Mouse (Mus musculus): Measurements from ENCODE around the gene Wbp1.

The Wbp1 gene

DNA sequence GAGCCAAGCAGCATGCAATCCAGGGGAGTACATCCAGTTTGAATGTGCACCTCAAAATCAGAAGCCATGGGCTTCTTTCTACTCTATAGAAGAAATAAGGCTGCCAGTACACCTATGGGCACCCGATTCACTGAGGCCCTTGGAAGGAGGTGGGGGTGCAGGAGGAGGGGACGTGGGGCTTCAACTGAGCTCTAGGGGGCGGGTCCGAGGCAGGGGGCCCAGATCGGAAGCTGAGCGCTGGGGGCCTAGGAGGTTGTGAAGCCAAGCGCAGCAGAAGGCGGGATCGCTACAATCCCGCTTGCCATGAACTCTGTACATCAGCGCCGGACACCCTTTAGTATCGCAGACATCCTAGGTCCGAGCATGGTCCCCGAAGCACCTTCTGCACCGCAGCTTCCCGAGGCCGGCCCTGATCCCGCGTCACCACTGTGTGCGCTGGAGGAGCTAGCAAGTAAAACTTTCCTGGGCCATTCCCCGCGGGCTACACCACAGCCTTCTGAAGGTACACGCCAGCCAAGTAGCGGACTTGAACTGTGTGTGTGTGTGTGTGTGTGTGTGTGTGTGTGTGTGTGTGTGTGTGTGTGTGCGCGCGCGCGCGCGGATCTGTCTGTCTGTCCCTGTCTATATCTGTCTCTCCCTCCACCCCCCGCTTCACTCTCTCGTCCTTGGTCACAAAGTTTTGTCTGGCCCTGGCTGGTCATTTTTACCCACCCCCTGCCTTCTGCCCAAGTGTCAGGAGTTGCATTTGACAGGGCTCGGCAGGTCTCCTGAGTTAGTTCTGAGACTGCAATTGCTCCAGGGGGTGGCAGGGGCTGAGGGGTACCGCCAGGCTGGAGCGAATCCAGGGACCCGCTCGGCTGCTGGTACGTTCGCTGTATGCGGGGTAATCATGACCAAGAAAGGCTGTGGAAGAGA is 35.0 kb downstream of the Wbp1 start, which contains the start of gene Lbx2:
TSS of gene Lbx2 (plus strand) at position 247 of the 915 bp plus-strand sequence.
- in situ Hi-C loops (cut with MboI, MseI), result no loop called here

DNA sequence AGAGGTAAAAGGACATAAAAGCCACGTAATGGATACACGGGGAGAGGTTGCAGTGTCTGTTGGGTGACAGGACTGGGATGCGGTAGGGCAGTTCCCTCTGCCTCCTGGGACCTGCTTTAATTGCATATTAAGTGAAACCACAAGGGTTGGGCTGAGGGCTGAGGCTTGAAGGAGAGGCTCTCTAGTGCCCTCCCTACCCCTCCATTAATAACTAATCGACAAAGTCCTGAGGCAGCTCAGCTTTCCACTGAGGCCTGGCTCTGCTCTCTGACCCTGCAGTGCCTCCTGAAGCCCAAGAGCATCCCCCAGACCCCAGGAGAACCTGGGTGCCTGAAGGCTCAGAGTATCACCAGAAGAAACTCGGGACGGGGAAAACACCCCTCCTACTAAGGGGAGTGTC is 36.9 kb downstream of the Wbp1 start:
- in situ Hi-C loops (cut with MboI, MseI), result loop anchor here in 1 of 2 experiments (5.0 kb wide), 1 partner anchor 82 kb away; no protein-coding TSS in a partner anchor

DNA sequence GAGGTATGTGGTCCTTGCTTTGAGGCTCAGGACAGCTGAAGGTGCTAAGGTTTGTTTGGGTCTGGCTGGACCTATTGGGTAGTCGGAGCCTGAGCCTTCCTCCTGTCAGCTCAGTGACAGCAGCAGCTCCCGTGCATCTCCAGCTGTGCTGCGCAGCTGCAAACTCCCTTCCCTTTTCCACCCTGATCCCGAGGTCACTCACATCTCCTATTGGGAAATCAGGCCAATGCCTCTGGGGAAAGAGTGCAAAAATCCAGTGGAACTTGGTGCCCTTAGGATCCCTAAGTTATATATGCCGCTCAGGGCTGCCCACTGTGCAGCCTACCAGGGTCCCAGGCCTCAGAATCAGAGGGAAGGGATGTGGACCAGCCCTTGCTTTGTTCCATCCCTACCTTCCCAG is 37.9 kb downstream of the Wbp1 start:
- in situ Hi-C loops (cut with MboI, MseI), result loop anchor here in 1 of 2 experiments (5.0 kb wide), 1 partner anchor 81 kb away; no protein-coding TSS in a partner anchor

DNA sequence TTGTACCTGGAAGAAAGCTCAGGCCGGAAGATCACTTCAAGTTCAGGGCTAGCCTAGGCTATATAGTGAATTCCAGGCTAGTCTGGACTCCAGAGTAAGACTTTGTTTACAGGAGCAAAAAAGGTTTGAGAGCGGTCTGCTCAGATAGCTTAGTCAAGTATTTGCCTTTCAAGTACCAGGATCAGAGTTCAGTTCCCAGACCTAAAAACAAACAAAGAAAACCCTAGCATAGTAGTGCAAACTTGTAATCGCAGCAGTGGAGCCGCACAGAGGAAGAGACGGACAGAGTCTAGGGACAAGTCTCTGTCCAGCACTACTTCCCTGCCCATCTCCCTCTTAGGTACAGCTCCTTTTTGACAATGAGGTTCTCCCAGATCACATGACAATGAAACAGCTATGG is 41.1 kb downstream of the Wbp1 start:
- in situ Hi-C loops (cut with MboI, MseI), result loop anchor here in 1 of 2 experiments (5.0 kb wide), 1 partner anchor 78 kb away; no protein-coding TSS in a partner anchor

DNA sequence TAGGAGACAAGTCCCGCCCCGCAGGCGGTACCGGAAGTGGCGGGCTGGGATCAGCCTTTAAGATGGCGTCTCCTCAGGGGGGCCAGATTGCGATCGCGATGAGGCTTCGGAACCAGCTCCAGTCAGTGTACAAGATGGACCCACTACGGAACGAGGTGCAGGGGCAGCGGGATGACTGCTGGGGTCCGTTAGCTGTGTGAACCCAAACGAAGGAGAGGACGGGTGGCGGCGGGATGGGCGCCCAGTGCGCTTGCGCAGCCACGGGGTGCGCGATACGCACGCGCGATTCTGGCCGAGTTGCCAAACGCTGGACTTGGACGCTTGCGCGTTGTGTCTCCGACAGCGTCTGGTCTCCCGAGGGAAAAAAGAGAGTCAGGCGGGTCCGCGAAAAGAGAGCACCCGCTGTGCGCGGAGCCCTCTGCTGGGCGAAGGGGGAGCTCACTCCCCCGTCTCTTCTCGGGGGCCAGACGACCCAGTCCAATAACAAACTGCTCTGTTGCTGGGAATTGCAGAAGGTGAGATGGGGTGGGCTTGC is 43.0 kb downstream of the Wbp1 start:
- in situ Hi-C loops (cut with MboI, MseI), result no loop called here

DNA sequence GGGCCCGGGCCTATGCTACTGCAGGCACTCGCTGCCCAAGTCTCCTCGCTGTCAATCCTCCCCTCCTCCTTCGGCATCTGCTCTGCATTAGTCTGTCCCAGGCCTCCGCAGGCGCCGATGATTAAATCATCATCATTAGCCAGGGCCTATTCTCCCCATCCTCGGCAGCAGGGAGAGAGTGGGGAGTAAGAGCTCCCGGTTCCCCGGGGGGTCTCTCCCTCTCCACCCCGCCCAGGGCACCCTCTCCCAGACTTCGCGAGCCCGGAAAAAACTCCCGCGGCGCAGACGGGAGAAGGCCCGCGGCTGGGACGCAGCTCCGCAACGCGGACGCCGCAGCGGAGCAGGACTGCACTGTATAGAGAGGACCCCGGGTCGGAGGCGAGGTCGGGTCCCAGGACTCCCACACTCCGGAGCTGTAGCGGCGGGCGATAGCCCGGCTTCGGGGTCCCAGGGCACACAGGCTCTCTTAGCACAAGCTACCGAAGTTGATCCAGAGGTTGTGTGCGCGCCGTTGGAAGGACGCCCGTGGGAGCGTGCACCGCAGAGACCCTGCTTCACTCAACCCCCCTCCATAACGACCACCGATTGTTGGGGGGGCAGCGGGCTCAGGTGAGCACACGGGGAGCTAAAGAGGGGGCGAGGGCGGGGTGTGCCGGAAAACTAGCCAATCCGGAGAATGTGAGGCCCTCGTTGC is 43.6 kb downstream of the Wbp1 start, which contains the start of gene Pcgf1:
TSS of gene Pcgf1 (plus strand) at position 240 of the 694 bp plus-strand sequence.
- in situ Hi-C loops (cut with MboI, MseI), result no loop called here

DNA sequence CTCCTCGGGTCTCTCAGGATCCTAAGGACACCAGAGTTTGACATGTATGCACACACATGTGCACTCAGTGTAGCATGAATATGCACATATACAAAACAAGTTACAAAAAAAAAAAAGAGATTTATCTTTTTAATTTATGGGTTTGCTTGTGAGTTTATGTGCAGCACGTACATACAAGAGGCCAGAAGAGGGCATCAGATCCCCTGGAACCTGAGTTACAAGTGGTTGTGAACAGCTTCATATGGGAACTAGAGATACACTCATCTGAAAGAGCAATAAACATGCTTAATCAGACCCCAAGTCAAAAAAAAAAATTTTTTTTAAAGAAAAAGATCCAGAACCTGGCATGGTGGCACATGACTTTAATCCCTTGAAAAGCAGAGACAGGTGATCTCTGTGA is 46.4 kb downstream of the Wbp1 start:
- in situ Hi-C loops (cut with MboI, MseI), result loop anchor here in 1 of 2 experiments (5.0 kb wide), 1 partner anchor 42 kb away; the partner anchor contains the start of gene Mogs

DNA sequence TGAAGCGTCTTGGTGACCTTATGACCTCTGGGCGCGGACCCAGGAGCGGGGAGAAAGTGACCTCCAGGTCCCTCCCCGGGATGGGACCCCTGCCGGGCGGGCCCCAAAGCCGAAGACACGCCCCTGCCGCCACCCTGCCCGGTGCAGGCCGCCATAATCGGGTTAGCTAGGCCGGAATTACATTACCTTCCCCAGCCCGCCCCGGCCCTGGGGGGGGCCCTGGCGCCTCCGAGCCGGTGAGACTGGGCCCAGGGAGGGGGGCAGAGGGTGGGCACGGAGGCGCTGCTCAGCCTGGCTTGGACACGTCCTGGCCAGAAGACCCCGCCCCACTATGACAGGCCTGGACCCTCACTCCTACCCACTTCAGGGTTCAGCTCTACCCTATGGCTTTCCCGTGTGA is 50.1 kb downstream of the Wbp1 start:
- in situ Hi-C loops (cut with MboI, MseI), result loop anchor here in 1 of 2 experiments (5.0 kb wide), 1 partner anchor 46 kb away; the partner anchor contains the start of gene Mogs

DNA sequence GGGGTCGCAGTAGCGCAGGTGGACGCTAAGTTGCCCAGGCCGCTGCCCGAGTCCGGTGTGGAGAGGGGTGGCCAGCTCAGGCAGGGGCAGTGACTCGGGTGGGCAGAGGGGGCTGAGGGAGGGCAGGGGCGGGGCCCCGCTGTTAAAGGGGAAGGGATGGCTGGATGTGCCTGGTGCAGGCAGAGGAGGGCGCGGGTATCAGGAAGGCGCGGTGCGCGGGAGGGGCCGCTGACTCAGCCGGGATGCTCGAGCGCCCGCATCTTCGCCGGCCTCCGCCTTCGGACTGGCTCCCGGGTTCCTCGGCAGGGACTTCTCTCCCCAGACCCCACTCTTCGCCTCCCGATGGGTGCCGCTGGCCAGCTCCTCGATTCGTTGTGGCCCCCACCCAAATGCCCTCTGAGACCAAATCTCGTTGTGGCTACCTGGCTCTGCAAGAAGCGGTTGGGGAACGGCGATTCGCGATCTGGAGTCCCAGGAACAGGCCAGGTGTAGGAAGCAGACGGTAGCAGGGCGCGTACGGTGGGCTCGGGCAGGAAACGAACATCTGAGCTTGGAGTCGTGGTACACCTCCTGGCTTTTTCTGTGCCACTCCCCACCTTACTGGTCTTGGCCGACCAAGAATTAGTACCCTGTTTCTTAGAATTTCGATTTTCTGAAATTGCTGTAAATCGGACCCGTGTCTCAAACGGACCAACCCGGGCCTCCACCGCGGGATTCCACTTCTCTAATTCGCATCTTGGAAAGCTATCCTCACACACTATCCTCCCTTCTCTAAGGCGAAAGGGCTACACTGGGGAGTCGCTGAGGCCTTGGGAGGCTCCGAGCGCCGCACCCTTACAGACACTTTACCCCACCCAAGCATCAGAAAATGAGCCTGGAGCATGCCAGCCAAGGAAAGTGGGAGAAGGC is 50.8 kb downstream of the Wbp1 start:
- in situ Hi-C loops (cut with MboI, MseI), result loop anchor here in 1 of 2 experiments (5.0 kb wide), 1 partner anchor 47 kb away; the partner anchor contains the start of gene Mogs

DNA sequence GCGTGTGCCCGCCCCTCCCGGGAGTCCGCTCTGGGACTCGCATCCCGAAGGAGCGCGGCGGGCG is 51.3 kb downstream of the Wbp1 start, which contains the start of gene Tlx2:
TSS of gene Tlx2 (minus strand) at position 47 of the 64 bp plus-strand sequence.
- in situ Hi-C loops (cut with MboI, MseI), result loop anchor here in 1 of 2 experiments (5.0 kb wide), 1 partner anchor 47 kb away; the partner anchor contains the start of gene Mogs

DNA sequence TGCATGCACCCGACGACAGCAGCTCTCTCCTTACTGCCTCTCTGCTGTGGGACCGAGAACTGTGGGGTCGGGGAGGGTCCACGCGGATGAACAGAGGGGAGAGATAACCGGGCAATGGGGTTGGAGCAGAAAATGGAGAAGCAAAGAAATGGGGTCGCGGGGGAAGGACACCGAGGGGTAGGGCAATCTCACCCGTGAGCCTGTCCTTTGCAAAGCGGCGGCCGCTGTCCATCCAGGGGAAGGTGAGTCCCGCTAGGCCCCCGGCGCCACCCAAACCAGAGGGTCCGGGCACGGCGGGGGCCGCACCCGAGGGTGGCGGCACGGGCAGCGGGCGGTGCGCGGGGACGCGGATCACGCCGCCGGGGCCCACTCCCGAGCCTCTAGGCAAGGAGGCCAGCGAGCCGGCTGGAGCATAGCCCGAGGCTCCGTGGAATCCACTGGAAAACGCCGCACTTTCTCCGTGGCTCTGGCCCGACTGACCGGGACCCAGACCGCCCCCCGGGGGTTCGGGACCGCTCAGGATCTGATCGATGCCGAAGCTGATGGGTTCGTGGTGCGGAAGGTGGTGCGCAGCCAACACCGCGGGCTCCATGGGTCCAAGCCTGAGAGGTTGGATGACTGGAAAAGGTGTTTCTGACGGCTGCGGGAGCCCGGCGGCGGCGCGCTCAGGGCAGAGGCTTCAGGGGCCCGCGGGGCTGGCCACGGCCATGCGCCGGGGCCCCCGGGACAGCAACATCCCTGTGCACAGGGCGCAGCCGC is 51.7 kb downstream of the Wbp1 start:
- in situ Hi-C loops (cut with MboI, MseI), result loop anchor here in 1 of 2 experiments (5.0 kb wide), 1 partner anchor 48 kb away; the partner anchor contains the start of gene Mogs

All from T-helper 17 cell (primary cell).